Mouse (Mus musculus): ENCODE measurements around the gene Lgsn.

Gene Lgsn

DNA sequence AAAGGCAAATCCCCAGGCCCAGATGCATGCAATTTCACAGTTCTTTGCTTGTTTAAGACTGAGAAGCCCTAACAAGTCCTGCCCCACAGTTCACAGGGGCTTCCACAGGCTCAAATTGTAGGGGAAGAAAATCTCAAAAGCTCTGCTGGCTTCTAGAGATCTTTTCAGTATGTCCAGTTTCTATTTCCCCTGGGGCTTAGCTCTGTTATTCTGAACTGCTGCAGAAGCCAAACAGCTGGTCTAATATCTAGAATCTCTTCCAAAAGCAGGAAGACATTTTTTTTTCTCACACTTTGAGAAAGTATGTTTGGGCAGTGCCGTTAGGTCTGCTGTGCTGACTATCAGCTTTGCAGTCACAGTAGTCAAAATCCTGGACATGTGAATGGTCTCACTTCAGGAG is 38.6 kb downstream of the Lgsn start:
- 90% methylated on average over 1 of the region's 1 CpGs for WGBS

DNA sequence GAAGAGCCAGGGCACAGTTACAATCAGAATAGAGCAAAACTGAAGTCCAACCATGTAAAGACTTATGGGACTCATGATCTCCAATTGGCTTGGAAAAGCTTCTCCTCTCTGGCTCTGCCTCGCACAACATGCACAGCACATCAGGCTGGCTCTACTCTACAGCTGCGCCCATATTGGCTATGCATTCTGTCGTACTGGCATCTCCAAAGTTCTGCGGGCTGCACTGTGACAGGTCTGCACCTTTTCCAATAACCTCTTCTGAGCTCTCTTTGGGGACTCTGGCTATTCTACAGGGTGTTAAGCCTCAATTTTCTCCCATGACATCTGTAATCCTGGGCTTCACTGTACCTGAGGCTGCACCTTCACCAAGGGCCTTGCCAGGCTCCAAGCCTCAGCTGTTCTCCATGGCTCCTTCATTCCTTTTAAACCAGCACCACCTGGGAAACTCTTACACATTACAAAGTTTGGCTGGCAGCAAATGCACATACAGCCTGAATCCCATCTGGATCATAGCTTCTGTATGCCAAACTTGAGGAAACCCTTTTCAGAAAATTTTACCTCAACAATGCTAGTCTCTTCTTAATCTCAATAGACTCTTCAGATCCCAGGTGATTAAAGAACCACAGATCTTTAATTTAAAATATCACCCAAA is 44.5 kb downstream of the Lgsn start:
- 83% methylated on average over 4 of the region's 4 CpGs for WGBS

- WGBS: 76% methylated on average over 7 of the region's 7 CpGs
These were observed 46.4 kb downstream of the Lgsn start, which contains the start of the genes 4931428L18Rik and Pih1d3 for GRCm38 (mm10) chr1:31222564-31222963. Gene 4931428L18Rik (minus strand): TSS chr1:31222684. Gene Pih1d3 (plus strand): TSS chr1:31222838.
